Mouse (Mus musculus): ENCODE results near the gene Taz.

- no peak for TF ChIP-seq CTCF (IDR thresholded peaks at IDR 0.05; ENCODE audit: borderline replicate concordance, insufficient read depth, low read length)
- TF ChIP-seq POLR2A (IDR thresholded peaks at IDR 0.05; ENCODE audit: low read depth, low read length) = no peak
Measured at GRCm38 (mm10) chrX:74245107-74245506, 36.6 kb upstream of the Taz start.

Data from embryonic fibroblast, embryonic 13.5 days (primary cell).